Mouse (Mus musculus) ES-E14 (cell line): ENCODE results near the gene Usp18. TPM values are rescaled to one million over a fixed set of nuclear protein-coding genes. Genes with fewer than 3 reads are reported as not detected.

ENCODE experiments used
- DNase-seq: peaks from one replicate; pipeline ENCODE4 v3.0.0-alpha.2; 2013; ENCODE audit warnings: low read depth, low spot score
- H3K27ac ChIP-seq: 2 replicates; pipeline ENCODE4 v1.5.1; 2012; ENCODE audit warnings: low read depth, mild to moderate bottlenecking, low read length, moderate library complexity, mixed read lengths; ENCODE audit not compliant: poor library complexity, insufficient read depth, severe bottlenecking
- H3K36me3 ChIP-seq: 2 replicates; pipeline ENCODE4 v1.6.1; 2012; ENCODE audit warnings: mild to moderate bottlenecking, low read length, moderate library complexity, mixed read lengths; ENCODE audit not compliant: control insufficient read depth, poor library complexity, insufficient read depth, severe bottlenecking
- H3K4me1 ChIP-seq, 2 experiments: fragments of 150-350 bp in 1 of 2; sonication (generic) in 1 of 2; 2 replicates each; pipeline ENCODE4 v1.6.1; 2012; ENCODE audit warnings: low read length in 2 of 2, mild to moderate bottlenecking in 1 of 2, mixed read lengths in 1 of 2; ENCODE audit not compliant: control insufficient read depth in 2 of 2, insufficient read depth in 2 of 2, poor library complexity in 1 of 2
- H3K4me3 ChIP-seq, 2 experiments: fragments of 150-350 bp in 1 of 2; sonication (generic) in 1 of 2; 2 replicates each; pipeline ENCODE4 v1.5.1; 2012; ENCODE audit warnings: low read length in 2 of 2, low read depth in 1 of 2, mild to moderate bottlenecking in 1 of 2, mixed read lengths in 1 of 2; ENCODE audit not compliant: insufficient read depth in 1 of 2, poor library complexity in 1 of 2, severe bottlenecking in 1 of 2
- H3K9ac ChIP-seq: 2 replicates; pipeline ENCODE4 v1.6.1; 2012; ENCODE audit warnings: low read depth, mild to moderate bottlenecking, low read length, mixed read lengths; ENCODE audit not compliant: poor library complexity, insufficient read depth, severe bottlenecking
- H3K9me3 ChIP-seq: fragments of 150-350 bp; sonication (generic); 2 replicates; pipeline ENCODE4 v1.6.1; 2012; ENCODE audit warnings: low read depth, mild to moderate bottlenecking, low read length; ENCODE audit not compliant: control insufficient read depth, insufficient read depth
- CHD2 ChIP-seq: IDR thresholded peaks from 2 replicates; pipeline ENCODE4 v1.6.1; 2014; ENCODE audit warnings: mild to moderate bottlenecking, low read depth, low read length, inconsistent platforms
- HCFC1 ChIP-seq: IDR thresholded peaks from 2 replicates; pipeline ENCODE4 v1.6.1; 2012; ENCODE audit warnings: low read length, inconsistent platforms, borderline replicate concordance; ENCODE audit not compliant: insufficient read depth
- MAFK ChIP-seq: IDR thresholded peaks from 2 replicates; pipeline ENCODE4 v1.6.1; 2014; ENCODE audit warnings: mild to moderate bottlenecking, low read depth, low read length, inconsistent platforms; ENCODE audit not compliant: insufficient read depth
- ZC3H11A ChIP-seq: IDR thresholded peaks from 2 replicates; pipeline ENCODE4 v1.6.1; 2012; ENCODE audit warnings: low read depth, mild to moderate bottlenecking, inconsistent platforms, low read length, borderline replicate concordance
- ZNF384 ChIP-seq: IDR thresholded peaks from 2 replicates; pipeline ENCODE4 v1.6.1; 2012; ENCODE audit warnings: low read depth, low read length, inconsistent platforms
- in situ Hi-C, 2 experiments: fragments of 600-800 bp; cut with MboI; formaldehyde crosslinking; loops; one replicate each; pipeline ENCODE4 v1.15.1; 2025; ENCODE audit warnings: low sequenced_read_pairs in 2 of 2, inconsistent platforms in 1 of 2; ENCODE audit not compliant: unreplicated experiment in 2 of 2
- total RNA-seq: library from RNA; depleted of rRNA; stranded (reverse); fragments of 300-350 nt; gene quantifications from 2 replicates; pipeline ENCODE4 v1.2.3, GENCODE M21; 2012

The Usp18 gene
- total RNA-seq, 1 experiment: 0.09 TPM

DNA sequence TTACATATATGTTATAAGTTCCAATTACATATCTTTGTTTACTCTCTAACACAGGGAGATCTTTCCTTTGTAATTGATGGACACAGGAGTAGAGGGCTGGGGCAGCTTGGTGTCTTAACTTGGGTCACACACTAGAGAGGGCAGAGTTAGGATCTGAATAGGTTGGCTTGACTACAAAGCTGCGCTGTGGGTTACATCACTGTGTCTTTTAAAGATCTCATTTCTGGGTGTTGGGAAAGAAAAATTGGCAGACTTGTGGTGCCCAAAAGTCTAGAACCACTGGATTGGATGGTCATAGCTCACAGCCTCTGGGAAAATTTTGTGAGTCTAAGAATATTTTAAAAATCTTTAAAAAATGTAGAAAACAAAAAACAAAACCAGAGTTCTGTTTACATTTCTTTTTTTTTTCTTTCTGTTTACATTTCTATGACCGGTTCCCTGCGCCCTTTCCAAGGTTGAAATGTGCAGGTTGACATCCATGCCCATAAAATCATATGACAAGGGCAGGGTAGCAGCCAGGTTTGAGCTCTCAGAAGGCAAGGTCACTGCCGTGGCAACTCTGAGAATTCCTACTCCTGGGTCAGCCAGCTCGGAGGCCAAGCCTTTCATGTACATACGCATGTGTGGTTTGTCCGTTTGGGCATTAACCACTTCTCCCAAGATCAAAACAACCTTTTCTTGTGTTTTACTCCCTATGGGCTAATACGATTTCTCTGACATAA lies 23.7 kb upstream of the Usp18 start:
- in situ Hi-C loops: no loop called here

GRCm38 (mm10) chr6:121223001-121223400 lies 22.7 kb upstream of the Usp18 start:
- no peak for TF ChIP-seq CHD2
- no peak for TF ChIP-seq HCFC1
- TF ChIP-seq MAFK: no peak
- TF ChIP-seq ZNF384: no peak
- no peak for TF ChIP-seq ZC3H11A
- peaks cover 0 to 7% of the 10 kb centered on the region in 2 experiments; a peak in 2 of 4 replicates for H3K4me1 ChIP-seq

More for the DNA sequence above, 23.7 kb upstream of the Usp18 start:
- Histone ChIP-seq H3K4me1 (peaks cover 0 to 7% of the 10 kb centered on the region in 2 experiments; a peak in 2 of 4 replicates), H3K36me3 (no peaks in the 10 kb centered on the region), H3K9me3 (no peaks in the 10 kb centered on the region), H3K9ac (no peak overlapping the region), H3K27ac (no peak overlapping the region), H3K4me3 (no peak overlapping the region)
- no peak for DNase-seq
- TF ChIP-seq ZNF384: no peak
- TF ChIP-seq CHD2: no peak
- no peak for TF ChIP-seq MAFK
- TF ChIP-seq HCFC1: no peak
- TF ChIP-seq ZC3H11A: no peak

GRCm38 (mm10) chr6:121224067-121224466 lies 21.6 kb upstream of the Usp18 start:
- TF ChIP-seq MAFK: no peak
- in situ Hi-C loops: no loop called here
- Histone ChIP-seq H3K9ac (no peak overlapping the region), H3K36me3 (no peaks in the 10 kb centered on the region), H3K9me3 (no peaks in the 10 kb centered on the region), H3K4me3 (no peak overlapping the region), H3K27ac (no peak overlapping the region), H3K4me1 (peaks cover 0 to 7% of the 10 kb centered on the region in 2 experiments; a peak in 2 of 4 replicates)
- DNase-seq: no peak

More at GRCm38 (mm10) chr6:121223001-121223400, 22.7 kb upstream of the Usp18 start:
- Histone ChIP-seq H3K4me3 (no peak overlapping the region), H3K9ac (no peak overlapping the region), H3K27ac (no peak overlapping the region), H3K9me3 (no peaks in the 10 kb centered on the region), H3K36me3 (no peaks in the 10 kb centered on the region)
- no peak for DNase-seq
- in situ Hi-C loops: no loop called here

DNA sequence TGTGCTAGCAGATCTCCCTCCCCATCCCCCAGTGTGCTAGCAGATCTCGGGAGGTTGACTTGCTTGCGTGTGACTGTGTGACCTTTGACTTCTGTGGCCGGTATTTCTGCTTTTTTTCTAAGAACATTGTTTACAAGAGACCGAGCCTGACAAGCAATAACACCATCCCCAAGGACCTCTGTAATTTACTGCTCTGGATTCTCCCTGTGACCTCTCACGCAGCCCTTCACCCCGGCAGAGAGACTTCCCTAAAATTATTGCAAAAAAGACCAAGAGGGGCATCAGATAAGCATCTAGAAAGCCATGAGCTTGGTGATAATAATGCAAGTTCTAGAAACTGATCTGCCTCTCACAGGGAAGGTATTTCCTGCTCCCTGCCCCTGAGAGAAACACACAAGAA lies 20.7 kb upstream of the Usp18 start:
- Histone ChIP-seq H3K9ac (no peak overlapping the region), H3K27ac (no peak overlapping the region), H3K36me3 (no peaks in the 10 kb centered on the region), H3K4me3 (no peak overlapping the region), H3K4me1 (peaks cover 0 to 7% of the 10 kb centered on the region in 2 experiments; a peak in 2 of 4 replicates), H3K9me3 (no peaks in the 10 kb centered on the region)
- DNase-seq: no peak
- TF ChIP-seq ZC3H11A (no peak), CHD2 (no peak), MAFK (no peak), ZNF384 (no peak), HCFC1 (no peak)
- in situ Hi-C loops: no loop called here
